Mouse (Mus musculus) erythroblast, embryonic 14.5 days (primary cell): ENCODE data around the gene Bcl2. TPM values are rescaled to one million over a fixed set of nuclear protein-coding genes. Genes with fewer than 3 reads are reported as not detected.

ENCODE experiments used
- H3K27me3 ChIP-seq: 2 replicates; pipeline ENCODE4 v1.6.1; 2012; ENCODE audit warnings: inconsistent platforms; ENCODE audit not compliant: control insufficient read depth
- H3K36me3 ChIP-seq: 2 replicates; pipeline ENCODE4 v1.6.1; 2012; ENCODE audit warnings: mild to moderate bottlenecking, inconsistent platforms; ENCODE audit not compliant: control insufficient read depth
- H3K4me1 ChIP-seq: 2 replicates; pipeline ENCODE4 v1.6.1; 2012; ENCODE audit warnings: inconsistent platforms; ENCODE audit not compliant: control insufficient read depth
- H3K4me3 ChIP-seq: replicated peaks from 2 replicates; pipeline ENCODE3; 2012; ENCODE audit warnings: moderate library complexity, mild to moderate bottlenecking, inconsistent platforms
- H3K9me3 ChIP-seq: 2 replicates; pipeline ENCODE4 v1.6.1; 2012; ENCODE audit warnings: low read length, inconsistent platforms, mixed read lengths; ENCODE audit not compliant: control insufficient read depth
- GATA1 ChIP-seq: IDR thresholded peaks from 2 replicates; pipeline ENCODE4 v1.6.1; 2012; ENCODE audit warnings: low read length, inconsistent platforms, mixed read lengths
- TAL1 ChIP-seq: IDR thresholded peaks from 3 replicates; pipeline ENCODE4 v1.6.1; 2012; ENCODE audit warnings: low read length, inconsistent platforms, mixed read lengths
- polyA plus RNA-seq: library from polyadenylated mRNA; stranded (reverse); fragments of >175 nt; gene quantifications from 2 replicates; pipeline ENCODE4 v1.2.3, GENCODE M21; 2012

The Bcl2 gene
- polyA plus RNA-seq, 1 experiment: not detected

DNA sequence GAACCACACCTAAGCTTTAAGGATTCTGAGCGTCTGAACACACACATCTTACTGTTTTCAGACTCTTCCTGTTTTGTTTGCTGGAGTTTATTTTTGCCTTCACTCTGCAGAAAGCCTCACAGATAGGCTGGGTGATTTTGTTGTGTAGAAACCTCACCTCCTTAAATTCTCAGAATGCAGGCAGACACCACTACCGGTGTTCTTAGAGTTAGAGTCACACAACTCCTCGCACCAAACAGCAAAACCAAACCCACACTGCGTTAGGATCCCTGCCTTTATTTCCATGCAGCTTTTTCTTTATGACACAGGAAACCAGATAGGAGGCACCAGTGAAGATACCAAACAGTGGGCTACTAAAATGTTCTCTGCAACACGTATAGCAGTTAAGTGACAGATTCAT lies 113.2 kb downstream of the Bcl2 start:
- no peak overlapping the region for H3K4me3 ChIP-seq
- TF ChIP-seq GATA1: no peak
- no peak for TF ChIP-seq TAL1
- H3K9me3 ChIP-seq: no peaks in the 10 kb centered on the region
- no peaks in the 10 kb centered on the region for H3K27me3 ChIP-seq
- no peaks in the 10 kb centered on the region for H3K36me3 ChIP-seq
- no peaks in the 10 kb centered on the region for H3K4me1 ChIP-seq

DNA sequence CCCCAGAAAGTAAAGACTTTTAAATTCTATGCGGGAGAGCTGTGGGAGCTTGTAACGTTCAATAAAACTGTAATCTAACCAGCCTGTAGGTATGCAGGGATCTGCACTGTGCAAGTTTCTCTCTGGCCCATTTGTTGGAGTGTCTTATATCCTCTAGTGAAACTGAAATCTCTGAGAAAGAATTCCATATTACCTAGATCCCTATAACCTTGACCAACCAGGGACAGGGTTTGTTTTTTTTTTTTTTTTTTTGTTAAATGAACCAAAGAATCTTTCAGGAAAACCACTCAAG lies 115.8 kb downstream of the Bcl2 start:
- no peaks in the 10 kb centered on the region for H3K9me3 ChIP-seq
- TF ChIP-seq GATA1 (no peak), TAL1 (no peak)
- no peaks in the 10 kb centered on the region for H3K27me3 ChIP-seq
- no peak overlapping the region for H3K4me3 ChIP-seq
- H3K4me1 ChIP-seq: no peaks in the 10 kb centered on the region
- no peaks in the 10 kb centered on the region for H3K36me3 ChIP-seq

DNA sequence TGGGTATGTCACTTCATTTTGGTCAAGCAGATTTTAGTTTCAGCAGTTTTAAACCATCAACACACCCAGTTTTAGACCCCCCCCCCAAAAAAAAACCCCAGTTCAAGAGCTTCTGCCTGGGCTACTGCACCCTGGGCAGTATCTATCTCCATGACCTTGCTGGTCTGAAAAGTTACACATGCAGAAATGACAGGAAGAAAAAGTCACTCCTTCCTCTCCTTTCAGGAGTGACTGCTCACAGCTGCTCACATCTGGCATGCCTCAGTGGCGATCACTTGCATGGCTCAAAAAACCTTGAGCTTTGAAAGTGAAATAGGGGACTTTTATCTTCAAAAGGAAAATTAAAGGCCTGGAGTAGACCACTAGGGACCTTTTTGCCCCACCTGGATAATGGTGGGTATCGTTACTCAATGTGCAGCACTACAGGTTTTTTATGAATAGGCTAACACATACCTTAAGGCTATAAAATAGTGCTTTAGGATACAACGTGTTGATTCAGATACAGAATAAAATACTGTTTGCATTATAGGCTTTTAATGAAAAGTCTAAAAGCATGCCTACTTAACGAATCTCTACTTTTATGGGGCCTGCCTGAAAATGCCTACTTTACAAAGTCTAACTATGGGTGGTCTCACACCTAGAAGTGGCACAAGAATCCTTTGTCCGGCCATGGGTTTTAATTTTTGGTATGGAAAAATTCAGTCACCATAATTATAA lies 116.3 kb downstream of the Bcl2 start:
- Histone ChIP-seq H3K4me3 (no peak overlapping the region), H3K9me3 (no peaks in the 10 kb centered on the region), H3K4me1 (no peaks in the 10 kb centered on the region), H3K27me3 (no peaks in the 10 kb centered on the region), H3K36me3 (no peaks in the 10 kb centered on the region)
- TF ChIP-seq GATA1: no peak
- TF ChIP-seq TAL1: no peak

DNA sequence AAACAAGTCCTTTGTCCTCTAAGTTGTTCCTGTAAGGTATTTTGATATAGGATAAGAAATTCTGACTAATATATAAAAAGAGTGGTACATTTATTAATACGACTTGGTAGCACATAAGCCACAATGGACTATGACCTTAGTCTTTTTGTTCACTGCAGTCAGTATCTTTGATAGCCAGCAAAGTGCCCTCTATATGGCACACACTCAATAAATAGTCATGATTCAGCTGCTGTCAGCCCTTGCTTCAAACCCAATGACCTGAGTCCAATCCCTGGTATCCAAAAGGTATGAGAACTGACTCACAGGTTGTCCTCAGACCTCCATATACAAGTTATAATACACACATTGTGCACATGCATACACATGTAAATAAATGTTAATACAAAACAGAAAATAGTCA lies 117.7 kb downstream of the Bcl2 start:
- TF ChIP-seq GATA1: no peak
- no peak for TF ChIP-seq TAL1
- no peaks in the 10 kb centered on the region for H3K4me1 ChIP-seq
- H3K36me3 ChIP-seq: no peaks in the 10 kb centered on the region
- no peaks in the 10 kb centered on the region for H3K27me3 ChIP-seq
- H3K4me3 ChIP-seq: no peak overlapping the region
- no peaks in the 10 kb centered on the region for H3K9me3 ChIP-seq

DNA sequence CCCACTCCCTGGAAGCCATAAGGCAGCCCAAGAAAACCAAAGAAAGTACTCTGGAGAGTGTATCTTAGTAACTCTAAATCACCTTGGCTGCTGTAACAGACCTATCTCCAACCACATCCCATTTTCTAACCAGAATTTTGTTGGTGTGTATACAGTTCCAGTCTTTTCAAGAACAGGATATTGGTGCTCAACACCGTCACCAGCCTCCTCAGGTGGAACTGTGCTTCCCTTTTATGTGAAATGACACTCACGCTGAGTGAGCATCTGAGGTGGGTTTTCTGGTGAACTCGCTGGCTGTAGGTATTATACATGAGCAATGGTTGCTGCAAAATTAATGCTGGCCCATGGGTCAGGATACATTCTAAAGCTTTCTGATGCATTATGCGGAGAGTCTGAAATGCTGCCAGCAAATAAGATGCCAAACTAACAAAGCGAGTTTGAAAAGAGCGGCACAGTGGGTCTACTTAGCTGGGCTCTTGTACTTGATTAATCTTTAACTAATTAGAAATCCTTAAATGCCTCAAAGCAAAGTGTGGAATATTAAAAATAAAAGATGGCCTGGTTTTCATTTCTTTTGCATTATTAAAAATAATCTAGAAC lies 118.7 kb downstream of the Bcl2 start:
- H3K36me3 ChIP-seq: no peaks in the 10 kb centered on the region
- H3K9me3 ChIP-seq: no peaks in the 10 kb centered on the region
- TF ChIP-seq GATA1 (no peak), TAL1 (no peak)
- no peak overlapping the region for H3K4me3 ChIP-seq
- no peaks in the 10 kb centered on the region for H3K4me1 ChIP-seq
- H3K27me3 ChIP-seq: no peaks in the 10 kb centered on the region

- Histone ChIP-seq H3K9me3 (no peaks in the 10 kb centered on the region), H3K27me3 (no peaks in the 10 kb centered on the region), H3K36me3 (no peaks in the 10 kb centered on the region), H3K4me1 (no peaks in the 10 kb centered on the region), H3K4me3 (no peak overlapping the region)
- no peak for TF ChIP-seq TAL1
- TF ChIP-seq GATA1: no peak
Observed at GRCm38 (mm10) chr1:106591180-106591774, 122.8 kb downstream of the Bcl2 start.

DNA sequence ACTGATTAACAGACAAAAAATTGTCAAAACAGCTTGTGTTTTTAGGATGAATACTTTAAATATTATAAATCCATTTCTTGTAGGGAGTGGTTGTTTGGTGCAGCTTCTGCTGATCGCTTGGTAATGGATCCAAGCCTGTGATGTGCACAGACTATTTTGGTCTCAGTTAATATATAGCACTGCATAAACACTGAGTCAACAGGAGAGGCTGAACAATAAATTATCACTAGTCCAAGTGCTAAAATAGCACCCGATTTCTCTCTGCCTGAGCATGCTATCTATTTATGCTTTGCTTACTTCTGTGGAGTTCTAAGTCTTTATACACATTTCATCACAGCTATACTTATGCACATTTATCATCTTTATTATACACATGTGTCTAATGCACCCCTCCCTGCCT lies 124.9 kb downstream of the Bcl2 start:
- H3K4me3 ChIP-seq: no peak overlapping the region
- H3K9me3 ChIP-seq: no peaks in the 10 kb centered on the region
- H3K4me1 ChIP-seq: no peaks in the 10 kb centered on the region
- H3K27me3 ChIP-seq: no peaks in the 10 kb centered on the region
- no peaks in the 10 kb centered on the region for H3K36me3 ChIP-seq
- TF ChIP-seq TAL1 (no peak), GATA1 (no peak)

DNA sequence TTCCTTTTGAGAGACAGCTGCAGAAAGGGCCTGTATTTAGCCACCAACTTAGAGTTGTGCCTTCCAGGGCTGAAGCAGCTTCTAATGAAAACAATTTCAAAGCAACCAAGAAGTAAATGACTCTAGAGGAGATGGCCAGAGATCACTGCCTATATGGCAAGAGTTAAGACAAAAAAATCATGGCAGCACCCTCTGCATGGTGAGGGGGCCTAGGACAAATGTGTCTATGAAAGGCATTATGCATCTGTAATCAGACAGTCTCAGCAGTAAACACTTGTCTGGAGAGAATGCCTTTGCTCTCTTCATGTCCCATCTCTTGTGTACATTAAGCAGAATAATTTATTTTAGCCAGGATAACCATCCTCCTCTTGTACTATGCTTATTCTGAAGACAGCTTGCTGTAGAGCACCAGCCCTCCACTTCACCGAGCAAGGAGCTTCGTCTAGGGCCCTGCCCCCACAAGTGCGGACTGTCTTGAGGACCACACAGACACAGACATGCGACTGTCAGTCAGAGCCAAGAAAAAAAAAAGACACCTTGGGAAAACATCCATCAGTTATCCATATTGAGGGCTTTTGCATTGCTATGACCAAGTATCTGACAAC lies 126.1 kb downstream of the Bcl2 start:
- no peaks in the 10 kb centered on the region for H3K27me3 ChIP-seq
- no peaks in the 10 kb centered on the region for H3K4me1 ChIP-seq
- H3K4me3 ChIP-seq: no peak overlapping the region
- TF ChIP-seq GATA1 (no peak), TAL1 (no peak)
- H3K36me3 ChIP-seq: no peaks in the 10 kb centered on the region
- H3K9me3 ChIP-seq: no peaks in the 10 kb centered on the region

DNA sequence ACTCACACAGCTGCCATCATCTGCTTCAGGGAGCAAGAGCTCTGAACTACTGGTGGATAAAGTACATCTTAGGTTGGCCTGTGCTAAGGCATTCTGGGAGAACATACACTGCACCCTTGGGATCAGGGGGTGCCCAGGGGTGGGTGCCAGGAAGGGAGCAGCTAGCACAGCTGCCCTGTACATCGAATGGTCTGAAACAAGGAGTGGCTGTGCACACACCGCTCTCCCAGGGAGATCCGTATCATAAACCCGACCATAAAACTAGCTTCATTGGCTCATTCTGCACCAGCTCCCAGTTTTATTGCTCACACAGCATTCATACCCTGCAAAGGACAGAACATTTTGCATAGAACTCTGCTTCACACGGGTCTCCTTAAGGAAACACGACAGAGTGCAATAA lies 127.3 kb downstream of the Bcl2 start:
- H3K9me3 ChIP-seq: no peaks in the 10 kb centered on the region
- TF ChIP-seq TAL1 (no peak), GATA1 (no peak)
- no peaks in the 10 kb centered on the region for H3K27me3 ChIP-seq
- no peaks in the 10 kb centered on the region for H3K4me1 ChIP-seq
- no peaks in the 10 kb centered on the region for H3K36me3 ChIP-seq
- H3K4me3 ChIP-seq: no peak overlapping the region
